9 mouse cellular contexts compared by ENCODE assay signal in the genomic region with DNA sequence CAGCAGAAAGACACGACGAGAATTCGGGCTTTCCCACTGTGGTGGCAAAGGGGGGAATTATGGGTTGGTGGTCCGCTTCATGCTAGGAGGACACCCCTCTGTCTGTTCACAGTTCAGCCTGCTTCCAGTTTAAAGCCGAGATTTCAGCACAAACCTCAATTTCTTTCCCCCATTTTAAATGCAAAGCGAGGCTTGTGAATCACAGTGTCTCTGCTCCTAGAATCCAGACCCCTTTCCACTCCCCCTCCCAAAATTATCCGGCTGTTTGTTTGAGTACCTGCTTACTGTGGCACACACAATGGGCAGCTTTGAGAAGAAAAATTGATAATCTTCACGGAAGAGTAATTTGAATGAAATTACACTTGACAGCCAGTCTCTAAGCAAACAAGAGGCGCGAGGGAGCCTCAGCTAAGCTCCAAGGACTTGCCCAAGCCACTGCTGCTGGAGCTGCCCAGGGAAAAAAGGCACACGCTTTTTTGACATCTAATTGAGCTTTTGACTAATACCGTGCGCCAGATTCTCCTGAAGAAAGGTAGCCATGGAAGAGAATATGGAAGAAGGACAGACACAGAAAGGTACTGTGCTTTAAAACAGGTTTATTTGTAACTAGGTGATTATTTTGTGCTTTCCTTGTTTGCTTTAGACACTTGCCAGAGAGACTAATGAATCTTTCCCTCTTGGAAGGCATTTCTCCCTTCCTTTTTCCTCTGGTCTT. TPM values are rescaled to one million over a fixed set of nuclear protein-coding genes. Genes with fewer than 3 reads are reported as not detected.
DNase-seq lines count a peak whose midpoint lies in the region; ATAC-seq and TF ChIP-seq lines count a peak whose summit lies in the region.
"Had no signal": no experiment of that assay in that cellular context is flagged by ENCODE, and none has a peak within 500 bp of the region (broad histone marks: within the 10 kb centered on the region; RNA-seq: fewer than 3 reads in every experiment).

Gpm6a (plus strand) TSS at position 103 of the 715 bp plus-strand sequence.

- H3K4me3 ChIP-seq in lung, postnatal 0 days (ENCODE audit: low read depth, low read length), result no peak within 1 kb of the TSS
- H3K4me3 ChIP-seq in forebrain, embryonic 16.5 days (replicated peaks; ENCODE audit: low read length), result peak within 1 kb of the TSS; percentile 74
- peak within 1 kb of the TSS; percentile 41 for H3K4me3 ChIP-seq in neural tube, embryonic 12.5 days

- H3K4me1 ChIP-seq in lung, postnatal 0 days (ENCODE audit: insufficient read depth, low read depth, low read length), result no peaks in the 10 kb centered on the region
- H3K4me1 ChIP-seq in forebrain, embryonic 16.5 days (replicated peaks; ENCODE audit: control insufficient read depth, insufficient read depth, low read length), result peaks cover 5% of the 10 kb centered on the region; the same call in 1 of the 2 replicates
- H3K4me1 ChIP-seq in neural tube, embryonic 12.5 days, result peaks cover 3% of the 10 kb centered on the region; the same call in 1 of the 2 replicates

- H3K4me2 ChIP-seq in lung, postnatal 0 days (replicated peaks; ENCODE audit: low read depth, low read length), result no peak within 1 kb of the TSS
- peak within 1 kb of the TSS; percentile 55 for H3K4me2 ChIP-seq in forebrain, embryonic 16.5 days (ENCODE audit: low read length)
- H3K4me2 ChIP-seq in neural tube, embryonic 12.5 days (replicated peaks), result peak within 1 kb of the TSS; percentile 56

- no peak for ATAC-seq in lung, postnatal 0 days
- peak; percentile 91 for ATAC-seq in forebrain, embryonic 16.5 days
- peak; percentile 87 for ATAC-seq in neural tube, embryonic 12.5 days (ENCODE audit: low FRiP score, low read depth)
- ATAC-seq: Patski had no signal

- no peak within 1 kb of the TSS for H3K9ac ChIP-seq in lung, postnatal 0 days (replicated peaks; ENCODE audit: low read depth)
- peak within 1 kb of the TSS; percentile 84 for H3K9ac ChIP-seq in forebrain, embryonic 16.5 days (replicated peaks; ENCODE audit: low read depth, low read length)
- H3K9ac ChIP-seq in neural tube, embryonic 12.5 days, result peak within 1 kb of the TSS; percentile 52

- no peak for TF ChIP-seq EP300 in lung, postnatal 0 days (IDR thresholded peaks at IDR 0.05)

- DNase-seq in lung, postnatal 0 days (ENCODE audit: low spot score), result no peak
- no peak for DNase-seq in lung, postnatal 36 days
- peak; percentile 68 to 84 for DNase-seq in layer of hippocampus, postnatal 14 days (ENCODE audit: low spot score in 2 of 2)
- no peak for DNase-seq in adrenal gland, adult 18-20 months (ENCODE audit: low spot score in 2 of 2)
- DNase-seq in gastrocnemius, postnatal 14 days, result no peak
- no peak for DNase-seq in testis, postnatal 14 days (ENCODE audit: low spot score)

- 25% methylated on average over 13 of the region's 13 CpGs for WGBS in lung, postnatal 0 days
- WGBS in forebrain, embryonic 16.5 days, result 3% methylated on average over 13 of the region's 13 CpGs
- WGBS in neural tube, embryonic 12.5 days, result 13% methylated on average over 13 of the region's 13 CpGs

- no peaks in the 10 kb centered on the region for H3K9me3 ChIP-seq in lung, postnatal 0 days (ENCODE audit: low read length)
- no peaks in the 10 kb centered on the region for H3K9me3 ChIP-seq in forebrain, embryonic 16.5 days (ENCODE audit: control insufficient read depth, low read length)
- H3K9me3 ChIP-seq in neural tube, embryonic 12.5 days, result no peaks in the 10 kb centered on the region

- no peak within 1 kb of the TSS for H3K27ac ChIP-seq in lung, postnatal 0 days (ENCODE audit: low read length)
- H3K27ac ChIP-seq in forebrain, embryonic 16.5 days (ENCODE audit: low read length), result peak within 1 kb of the TSS; percentile 100
- peak within 1 kb of the TSS; percentile 72 for H3K27ac ChIP-seq in neural tube, embryonic 12.5 days

- TF ChIP-seq CTCF in lung, postnatal 0 days (IDR thresholded peaks at IDR 0.05), result no peak

- H3K27me3 ChIP-seq in lung, postnatal 0 days (replicated peaks; ENCODE audit: insufficient read depth, low read length), result no peaks in the 10 kb centered on the region
- no peaks in the 10 kb centered on the region for H3K27me3 ChIP-seq in forebrain, embryonic 16.5 days (replicated peaks; ENCODE audit: control insufficient read depth, insufficient read depth, low read length)
- H3K27me3 ChIP-seq in neural tube, embryonic 12.5 days (replicated peaks), result no peaks in the 10 kb centered on the region

- no peaks in the 10 kb centered on the region for H3K36me3 ChIP-seq in lung, postnatal 0 days (ENCODE audit: insufficient read depth, low read length)
- no peaks in the 10 kb centered on the region for H3K36me3 ChIP-seq in forebrain, embryonic 16.5 days (ENCODE audit: control insufficient read depth, insufficient read depth)
- H3K36me3 ChIP-seq in neural tube, embryonic 12.5 days, result no peaks in the 10 kb centered on the region

- intact Hi-C loops in gastrocnemius, postnatal 14 days (cut with DNase I; ENCODE audit: low total_unique reads), result no loop called here

RNA-seq across cellular contexts. Expression of gene Gpm6a, which starts in this region (rescaled TPM):
- polyA plus RNA-seq in lung, postnatal 0 days (2015; fragmentation: Nextera tagmentation; extraction: Ambion mirVana), result 18.2 and 21.4 TPM in 2 replicates
- polyA plus RNA-seq in forebrain, embryonic 16.5 days (2015; fragmentation: Nextera tagmentation; extraction: Ambion mirVana), result 739 and 853 TPM in 2 replicates
- 1,000 to 10,000 TPM; 1,125 to 1,188 TPM for total RNA-seq in layer of hippocampus, postnatal 14 days (2021)
- polyA plus RNA-seq in neural tube, embryonic 12.5 days (2016; fragmentation: Nextera tagmentation; extraction: Ambion mirVana), result 115 and 122 TPM in 2 replicates
- total RNA-seq in adrenal gland, adult 18-20 months (2021), result 1 to 10 TPM; 5.1 to 6.9 TPM
- under 1 TPM; 0.38 to 0.45 TPM for total RNA-seq in gastrocnemius, postnatal 14 days (2021)
- polyA plus RNA-seq: Patski had no signal

Comparison
In these comparisons a context has a peak if more than half of its experiments do, and no peak if none do; other contexts are left out.
1. RNA of gene Gpm6a (total RNA-seq): 1,125 to 1,188 TPM in layer of hippocampus, postnatal 14 days; 5.1 to 6.9 TPM in adrenal gland, adult 18-20 months and 0.38 to 0.45 TPM in gastrocnemius, postnatal 14 days; every median in the first group is over 100 times any median in the second.
2. DNase-seq: peak in layer of hippocampus, postnatal 14 days (2 of 2); none in lung, postnatal 0 days (single experiment), lung, postnatal 36 days (single experiment), adrenal gland, adult 18-20 months (0 of 2), gastrocnemius, postnatal 14 days (single experiment) and testis, postnatal 14 days (single experiment).